Mouse (Mus musculus): ENCODE data around the gene Cdc34.

DNA sequence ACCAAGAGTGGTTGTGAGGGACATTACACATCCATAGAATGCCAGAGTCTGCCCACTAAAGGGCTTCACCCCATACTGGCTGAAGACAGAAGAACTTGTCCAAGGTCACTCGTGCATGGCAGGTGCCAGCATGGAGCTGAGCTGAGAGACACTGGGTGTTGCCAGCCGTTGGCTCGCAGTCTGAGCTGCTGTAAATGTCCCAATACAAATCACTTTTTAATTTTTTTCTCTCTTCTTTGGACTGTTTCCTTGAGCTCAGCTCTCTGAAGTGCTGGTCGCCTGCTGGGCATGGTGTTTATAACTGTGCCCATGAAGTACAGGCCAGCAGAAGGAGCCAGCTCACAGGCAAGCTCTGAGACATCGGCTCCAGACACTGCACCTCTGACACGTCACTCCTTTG is 41.1 kb downstream of the Cdc34 start:
- TF ChIP-seq CTCF (IDR thresholded peaks at IDR 0.05; ENCODE audit: low read depth, low read length) (no peak), POLR2A (IDR thresholded peaks at IDR 0.05; ENCODE audit: borderline replicate concordance, low read depth, low read length) (no peak)

Data from bone marrow macrophage, adult 2 months (primary cell).